Mouse (Mus musculus): Measurements from ENCODE around the gene 2210418O10Rik. TPM values are rescaled to one million over a fixed set of nuclear protein-coding genes. Genes with fewer than 3 reads are reported as not detected.
"Not testable (repeated sequence)": the region's sequence is repeated elsewhere in the genome, so short reads cannot be mapped to it uniquely, and the experiment has no call there.

Gene 2210418O10Rik
- 0.86 and 0.96 TPM in 2 replicates for polyA plus RNA-seq (2012; rRNA removed)
- 4.0 and 6.1 TPM in 2 replicates for polyA plus RNA-seq (2014; fragmentation: Nextera tagmentation; extraction: Ambion mirVana)

- not testable (repeated sequence) for H3K4me1 ChIP-seq (replicated peaks; ENCODE audit: control insufficient read depth in 2 of 2, insufficient read depth in 2 of 2, low read length in 1 of 2); H3K4me3 ChIP-seq (ENCODE audit: insufficient read depth in 1 of 2, low read depth in 2 of 2, low read length in 2 of 2); H3K27me3 ChIP-seq (ENCODE audit: control insufficient read depth, insufficient read depth, low read length); ATAC-seq (ENCODE audit: insufficient read depth); H3K4me2 ChIP-seq (ENCODE audit: low read depth); H3K36me3 ChIP-seq (replicated peaks; ENCODE audit: control insufficient read depth, insufficient read depth, low read depth); DNase-seq (ENCODE audit: low read depth in 3 of 3, low spot score in 3 of 3); H3K9ac ChIP-seq (replicated peaks); H3K9me3 ChIP-seq (ENCODE audit: control insufficient read depth, low read length); H3K27ac ChIP-seq
- no CpG with 5 or more reads among the region's 2 CpGs for WGBS (ENCODE audit: insufficient replicate concordance)
Measured at GRCm38 (mm10) chr2:176226269-176226668, at the start of gene 2210418O10Rik. Gene 2210418O10Rik, plus strand, starts transcription at chr2:176226569.

GRCm38 (mm10) chr2:176248519-176248918 lies 22.1 kb downstream of the 2210418O10Rik start:
- H3K4me3 ChIP-seq (ENCODE audit: insufficient read depth in 1 of 2, low read depth in 2 of 2, low read length in 2 of 2); H3K36me3 ChIP-seq (replicated peaks; ENCODE audit: control insufficient read depth, insufficient read depth, low read depth); ATAC-seq (ENCODE audit: insufficient read depth); H3K9ac ChIP-seq (replicated peaks); H3K4me2 ChIP-seq (ENCODE audit: low read depth); H3K27me3 ChIP-seq (ENCODE audit: control insufficient read depth, insufficient read depth, low read length); DNase-seq (ENCODE audit: low read depth in 3 of 3, low spot score in 3 of 3); H3K27ac ChIP-seq; H3K4me1 ChIP-seq (replicated peaks; ENCODE audit: control insufficient read depth in 2 of 2, insufficient read depth in 2 of 2, low read length in 1 of 2); H3K9me3 ChIP-seq (ENCODE audit: control insufficient read depth, low read length): not testable (repeated sequence)
- WGBS (ENCODE audit: insufficient replicate concordance), result no CpG with 5 or more reads among the region's 1 CpGs

Other genes starting within 250 kb of the 2210418O10Rik start
- gene Gm2004, start 76.7 kb upstream of the 2210418O10Rik start, polyA plus RNA-seq (2012; rRNA removed), result 0.08 and 0.23 TPM in 2 replicates
- 0.44 and 0.50 TPM in 2 replicates for gene Gm2004, start 76.7 kb upstream of the 2210418O10Rik start, polyA plus RNA-seq (2014; fragmentation: Nextera tagmentation; extraction: Ambion mirVana)
- gene Gm11009, start 92.9 kb downstream of the 2210418O10Rik start, polyA plus RNA-seq (2012; rRNA removed), result not detected in 2 replicates
- gene Gm11009, start 92.9 kb downstream of the 2210418O10Rik start, polyA plus RNA-seq (2014; fragmentation: Nextera tagmentation; extraction: Ambion mirVana), result not detected in 2 replicates
- gene Gm14435, start 197.0 kb downstream of the 2210418O10Rik start, polyA plus RNA-seq (2012; rRNA removed), result 0.26 TPM in 1 of 2 replicates, not detected in the other
- 4.5 and 6.0 TPM in 2 replicates for gene Gm14435, start 197.0 kb downstream of the 2210418O10Rik start, polyA plus RNA-seq (2014; fragmentation: Nextera tagmentation; extraction: Ambion mirVana)